Mouse (Mus musculus) cerebellum, adult 11 months (tissue): ENCODE results near the gene Ormdl2.
"Not testable (repeated sequence)": the region's sequence is repeated elsewhere in the genome, so short reads cannot be mapped to it uniquely, and the experiment has no call there.

Experiments used
- DNase-seq: peaks from one replicate; pipeline ENCODE4 v3.0.0; 2022

Ormdl2 gene

GRCm38 (mm10) chr10:128821358-128822056 is at the start of gene Ormdl2:
Ormdl2 (minus strand) TSS chr10:128821645.
- DNase-seq: peak; percentile 99

- DNase-seq: no peak
These were observed 48.9 kb upstream of the Ormdl2 start for GRCm38 (mm10) chr10:128870341-128870740.

- DNase-seq: no peak
These were observed 45.1 kb upstream of the Ormdl2 start for GRCm38 (mm10) chr10:128866518-128866917.

GRCm38 (mm10) chr10:128866042-128866441 is 44.6 kb upstream of the Ormdl2 start:
- no peak for DNase-seq

GRCm38 (mm10) chr10:128861176-128861575 is 39.7 kb upstream of the Ormdl2 start:
- DNase-seq: no peak

- no peak for DNase-seq
These were observed 28.9 kb upstream of the Ormdl2 start for GRCm38 (mm10) chr10:128850339-128850738.

GRCm38 (mm10) chr10:128848426-128848825 is 27.0 kb upstream of the Ormdl2 start:
- no peak for DNase-seq

GRCm38 (mm10) chr10:128846664-128847063 is 25.2 kb upstream of the Ormdl2 start:
- DNase-seq: no peak

GRCm38 (mm10) chr10:128845516-128845915 is 24.1 kb upstream of the Ormdl2 start:
- DNase-seq: no peak

GRCm38 (mm10) chr10:128843260-128843659 is 21.8 kb upstream of the Ormdl2 start:
- no peak for DNase-seq

GRCm38 (mm10) chr10:128840612-128841011 is 19.2 kb upstream of the Ormdl2 start:
- DNase-seq: no peak

GRCm38 (mm10) chr10:128839434-128839833 is 18.0 kb upstream of the Ormdl2 start:
- no peak for DNase-seq

GRCm38 (mm10) chr10:128837400-128837799 is 16.0 kb upstream of the Ormdl2 start:
- no peak for DNase-seq

GRCm38 (mm10) chr10:128823821-128824220 is 2.4 kb upstream of the Ormdl2 start:
- no peak for DNase-seq

GRCm38 (mm10) chr10:128823087-128823486 is 1.6 kb upstream of the Ormdl2 start:
- DNase-seq: not testable (repeated sequence)

GRCm38 (mm10) chr10:128822135-128822534 is 690 bp upstream of the Ormdl2 start:
- no peak for DNase-seq

GRCm38 (mm10) chr10:128820217-128820616 is 1.2 kb downstream of the Ormdl2 start:
- DNase-seq: no peak

- no peak for DNase-seq
These were observed 4.4 kb downstream of the Ormdl2 start, which contains the start of gene Sarnp for GRCm38 (mm10) chr10:128817033-128817432. Sarnp (plus strand) TSS chr10:128817333.

GRCm38 (mm10) chr10:128807018-128807417 is 14.4 kb downstream of the Ormdl2 start:
- DNase-seq: no peak

- no peak for DNase-seq
These were observed 15.4 kb downstream of the Ormdl2 start for GRCm38 (mm10) chr10:128806086-128806485.

- DNase-seq: peak; percentile 93
These were observed 16.1 kb downstream of the Ormdl2 start for GRCm38 (mm10) chr10:128805092-128806000.

- peak; percentile 65 for DNase-seq
These were observed 17.0 kb downstream of the Ormdl2 start, which contains the start of gene Tmem198b for GRCm38 (mm10) chr10:128804271-128805091. Tmem198b (minus strand) TSS chr10:128804370.

GRCm38 (mm10) chr10:128803771-128804270 is 17.6 kb downstream of the Ormdl2 start, which contains the start of gene Dnajc14:
Dnajc14 (plus strand) TSS chr10:128804062.
- peak; percentile 60 for DNase-seq
